Comparison of ENCODE assay signal across 18 mouse cellular contexts in the genomic region with DNA sequence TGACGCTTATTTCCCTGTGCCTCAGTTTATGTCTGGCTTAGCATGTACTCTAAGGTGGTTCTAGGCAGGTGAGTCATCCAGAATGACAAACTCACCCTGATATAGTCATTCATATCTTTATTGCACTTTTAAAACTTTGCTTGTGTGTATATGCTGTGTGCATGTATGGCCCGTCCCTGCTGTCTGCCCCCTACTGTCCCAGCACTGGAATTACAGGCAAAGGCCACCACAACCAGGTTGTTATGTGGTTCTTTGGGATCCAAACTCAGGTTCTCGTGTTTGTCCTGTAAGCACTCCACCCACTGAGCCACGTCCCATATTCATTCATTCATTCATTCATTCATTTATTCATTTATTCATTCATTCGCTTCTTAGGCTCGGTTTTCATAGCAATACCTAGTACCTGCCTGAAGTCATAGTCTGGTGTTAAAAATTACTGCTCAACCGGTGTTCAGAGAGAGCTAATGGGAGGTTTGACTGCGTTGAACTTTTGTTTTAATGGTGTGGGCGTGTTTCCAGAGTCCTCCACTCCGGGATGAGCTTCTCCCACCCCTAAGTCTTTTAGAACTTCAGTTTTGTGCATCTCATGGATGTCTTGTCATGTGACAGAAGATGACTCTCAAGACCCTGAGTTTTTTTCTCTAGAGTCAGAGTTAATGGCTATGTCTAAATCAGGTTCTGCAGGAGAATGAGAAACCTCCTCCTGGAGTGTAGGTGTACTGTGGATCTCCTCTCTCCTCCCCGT. TPM values are rescaled to one million over a fixed set of nuclear protein-coding genes. Genes with fewer than 3 reads are reported as not detected.
DNase-seq lines count a peak whose midpoint lies in the region; TF ChIP-seq lines count a peak whose summit lies in the region.
"Had no signal": no experiment of that assay in that cellular context is flagged by ENCODE, and none has a peak within 500 bp of the region (broad histone marks: within the 10 kb centered on the region; RNA-seq: fewer than 3 reads in every experiment).

No protein-coding gene starts in this region.

- intact Hi-C loops in heart, postnatal 25 days (cut with DNase I) = no loop called here

- peak; percentile 74 for DNase-seq in heart, adult 11 months
- DNase-seq in heart, postnatal 25 days (ENCODE audit: low spot score) = no peak
- DNase-seq in lung, adult 2 months = no peak
- no peak for DNase-seq in lung, adult 18-20 months
- DNase-seq in brain, embryonic 14.5 days (ENCODE audit: low read depth) = no peak
- no peak for DNase-seq in spleen, adult 18-20 months
- DNase-seq: adrenal gland, postnatal 25 days; heart, postnatal 14 days; thymus, postnatal 36 days had no signal

- no peaks in the 10 kb centered on the region for H3K27me3 ChIP-seq in ES-Bruce4 (ENCODE audit: control insufficient read depth, insufficient read depth, low read length, poor library complexity, severe bottlenecking)
- H3K27me3 ChIP-seq: embryonic facial prominence, embryonic 12.5 days had no signal

- TF ChIP-seq POLR2A in lung, adult 2 months (IDR thresholded peaks at IDR 0.05; ENCODE audit: borderline replicate concordance, extremely low read depth, low read depth, low read length) = no peak
- TF ChIP-seq POLR2A in ES-Bruce4 (IDR thresholded peaks at IDR 0.05; ENCODE audit: insufficient read depth, low read length) = no peak
- no peak for TF ChIP-seq POLR2A in brain, embryonic 14.5 days (IDR thresholded peaks at IDR 0.05; ENCODE audit: borderline replicate concordance, extremely low read depth, insufficient read depth, insufficient read length, poor library complexity, severe bottlenecking)

- no peak overlapping the region for H3K27ac ChIP-seq in ES-Bruce4 (ENCODE audit: insufficient read depth, low read length)
- H3K27ac ChIP-seq: embryonic facial prominence, embryonic 12.5 days; hindbrain, postnatal 0 days; limb, embryonic 10.5 days; midbrain, embryonic 10.5 days had no signal

- H3K4me1 ChIP-seq in lung, adult 2 months (ENCODE audit: control insufficient read depth, insufficient read depth, low read length) = no peaks in the 10 kb centered on the region
- H3K4me1 ChIP-seq in ES-Bruce4 (ENCODE audit: control insufficient read depth, insufficient read depth, low read length) = no peaks in the 10 kb centered on the region
- H3K4me1 ChIP-seq: embryonic facial prominence, embryonic 12.5 days; limb, embryonic 10.5 days; midbrain, embryonic 10.5 days had no signal

- TF ChIP-seq CTCF in lung, adult 2 months (IDR thresholded peaks at IDR 0.05; ENCODE audit: insufficient read depth, low read length) = peak; percentile 20; the same call in 1 of the 2 replicates
- TF ChIP-seq CTCF in ES-Bruce4 (IDR thresholded peaks at IDR 0.05; ENCODE audit: low read depth, low read length) = peak; percentile 46
- TF ChIP-seq CTCF in brain, embryonic 14.5 days (IDR thresholded peaks at IDR 0.05; ENCODE audit: borderline replicate concordance, extremely low read depth, insufficient read depth, insufficient read length) = peak; percentile 26; the same call in 1 of the 2 replicates

- no peak for TF ChIP-seq EP300 in ES-Bruce4 (IDR thresholded peaks at IDR 0.05; ENCODE audit: insufficient read depth, low read depth, low read length)

- no peak overlapping the region for H3K4me3 ChIP-seq in lung, adult 2 months (replicated peaks; ENCODE audit: extremely low read depth, low read depth, low read length)
- no peak overlapping the region for H3K4me3 ChIP-seq in ES-Bruce4 (ENCODE audit: low read depth, low read length)
- H3K4me3 ChIP-seq: embryonic facial prominence, embryonic 12.5 days; limb, embryonic 10.5 days; midbrain, embryonic 10.5 days had no signal

- no peaks in the 10 kb centered on the region for H3K9me3 ChIP-seq in ES-Bruce4 (replicated peaks; ENCODE audit: control insufficient read depth, insufficient read depth, low read length, poor library complexity, severe bottlenecking)
- H3K9me3 ChIP-seq: embryonic facial prominence, embryonic 12.5 days; limb, embryonic 10.5 days; midbrain, embryonic 10.5 days had no signal

- H3K9ac ChIP-seq in ES-Bruce4 (ENCODE audit: low read depth, poor library complexity, severe bottlenecking) = no peak overlapping the region
- H3K9ac ChIP-seq: embryonic facial prominence, embryonic 12.5 days had no signal

- WGBS in lung, adult 2 months = 86% methylated on average over 11 of the region's 11 CpGs

- no peaks in the 10 kb centered on the region for H3K36me3 ChIP-seq in ES-Bruce4 (ENCODE audit: control insufficient read depth, insufficient read depth, low read length, poor library complexity, severe bottlenecking)
- H3K36me3 ChIP-seq: embryonic facial prominence, embryonic 12.5 days; limb, embryonic 10.5 days; midbrain, embryonic 10.5 days had no signal

RNA-seq across cellular contexts. Expression of a gene that starts 15.5 kb away (rescaled TPM):
- total RNA-seq in heart, postnatal 25 days (2021) = 1 to 10 TPM; 4.9 to 6.0 TPM
- polyA plus RNA-seq in lung, adult 2 months (2012; rRNA removed) = 4.8 and 8.6 TPM in 2 replicates
- polyA plus RNA-seq in ES-Bruce4 (2011; ENCODE audit: insufficient read depth, insufficient read length, low read depth, missing spikeins) = 4.4 and 7.2 TPM in 2 replicates
- polyA plus RNA-seq in brain, embryonic 14.5 days (2012; rRNA removed) = 1.0 and 1.5 TPM in 2 replicates

RNA-seq across cellular contexts. Expression of a gene that starts 37.8 kb away (rescaled TPM):
- total RNA-seq in heart, postnatal 25 days (2021) = not detected
- polyA plus RNA-seq in lung, adult 2 months (2012; rRNA removed) = not detected in 2 replicates
- polyA plus RNA-seq in ES-Bruce4 (2011; ENCODE audit: insufficient read depth, insufficient read length, low read depth, missing spikeins) = not detected in 2 replicates
- polyA plus RNA-seq in brain, embryonic 14.5 days (2012; rRNA removed) = not detected in 2 replicates
- total RNA-seq: adrenal gland, postnatal 25 days; heart, postnatal 14 days; hindbrain, postnatal 0 days; layer of hippocampus, postnatal 25 days had no signal
- polyA plus RNA-seq: embryonic facial prominence, embryonic 12.5 days; hindbrain, postnatal 0 days; kidney, embryonic 16.5 days; limb, embryonic 10.5 days; lung, embryonic 16.5 days; midbrain, embryonic 10.5 days; stomach, embryonic 14.5 days had no signal
